Comparison of ENCODE assay signal across 9 mouse cellular contexts in the genomic region with DNA sequence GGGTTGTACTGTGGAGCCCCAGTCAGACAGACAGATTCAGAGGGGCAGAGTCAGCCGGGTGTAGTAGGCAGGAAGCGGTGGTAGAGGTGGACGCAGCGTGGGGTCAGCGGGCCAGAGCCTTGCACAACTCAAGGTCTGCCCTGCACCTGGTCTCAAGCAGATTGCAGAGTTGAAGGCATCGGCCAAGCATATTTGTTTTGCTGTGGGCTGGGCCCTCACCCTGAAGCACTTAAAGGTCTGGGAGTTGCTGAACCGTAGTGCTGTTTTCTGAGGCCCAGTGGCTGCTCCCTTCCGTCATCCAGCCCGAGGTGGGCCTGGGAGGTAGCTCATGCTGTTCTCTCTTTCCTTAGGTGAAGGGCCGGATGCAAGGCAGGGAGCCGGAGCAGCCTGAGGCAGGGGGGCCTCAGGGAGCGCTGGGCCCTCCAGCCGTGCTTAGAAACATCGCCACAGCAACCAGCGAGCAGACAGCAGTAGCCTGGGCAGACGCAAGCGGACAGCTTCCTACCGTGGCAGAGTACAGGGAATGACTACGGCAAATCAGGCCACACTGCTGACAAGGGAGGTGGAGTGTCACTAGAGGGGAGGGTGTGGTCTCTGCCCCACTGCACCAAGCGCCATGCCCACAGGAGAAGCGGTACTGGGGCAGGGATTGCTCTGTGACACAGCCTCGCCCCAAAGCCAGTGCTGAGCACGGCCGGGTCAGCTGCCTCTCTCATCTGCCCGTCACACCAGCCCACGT. TPM values are rescaled to one million over a fixed set of nuclear protein-coding genes. Genes with fewer than 3 reads are reported as not detected.
DNase-seq lines count a peak whose midpoint lies in the region; ATAC-seq and TF ChIP-seq lines count a peak whose summit lies in the region.
"Had no signal": no experiment of that assay in that cellular context is flagged by ENCODE, and none has a peak within 500 bp of the region (broad histone marks: within the 10 kb centered on the region; RNA-seq: fewer than 3 reads in every experiment).

No protein-coding gene starts in this region.

- H3K9ac ChIP-seq in kidney, embryonic 15.5 days, result no peak overlapping the region
- H3K9ac ChIP-seq in embryonic facial prominence, embryonic 13.5 days, result 0 out of 2 replicates have a peak overlapping the region, but pooled peaks have one; percentile 16
- H3K9ac ChIP-seq in lung, postnatal 0 days (replicated peaks; ENCODE audit: low read depth), result no peak overlapping the region

- no peak for TF ChIP-seq CTCF in lung, postnatal 0 days (IDR thresholded peaks at IDR 0.05)

- WGBS in kidney, embryonic 15.5 days, result 27% methylated on average over 26 of the region's 26 CpGs
- WGBS in embryonic facial prominence, embryonic 13.5 days, result 51% methylated on average over 26 of the region's 26 CpGs
- 40% methylated on average over 24 of the region's 26 CpGs for WGBS in lung, postnatal 0 days

- peak; percentile 71 for ATAC-seq in kidney, embryonic 15.5 days (replicated peaks; ENCODE audit: low FRiP score)
- no peak for ATAC-seq in embryonic facial prominence, embryonic 13.5 days (ENCODE audit: insufficient number of reproducible peaks, insufficient read depth, low FRiP score, low TSS enrichment, low read depth)
- ATAC-seq in lung, postnatal 0 days, result peak; percentile 79
- no peak for ATAC-seq in granulocyte monocyte progenitor cell, adult 5-6 weeks (replicated peaks; ENCODE audit: poor library complexity, severe bottlenecking)
- ATAC-seq: intestine, embryonic 16.5 days had no signal

- H3K27me3 ChIP-seq in kidney, embryonic 15.5 days, result peaks cover 13% of the 10 kb centered on the region
- peaks cover 5% of the 10 kb centered on the region; the same call in 1 of the 2 replicates for H3K27me3 ChIP-seq in embryonic facial prominence, embryonic 13.5 days
- H3K27me3 ChIP-seq in lung, postnatal 0 days (replicated peaks; ENCODE audit: insufficient read depth, low read length), result no peaks in the 10 kb centered on the region

- H3K27ac ChIP-seq in kidney, embryonic 15.5 days, result peak overlapping the region; percentile 75
- no peak overlapping the region for H3K27ac ChIP-seq in embryonic facial prominence, embryonic 13.5 days
- H3K27ac ChIP-seq in lung, postnatal 0 days (ENCODE audit: low read length), result peak overlapping the region; percentile 35; the same call in 1 of the 2 replicates

- H3K9me3 ChIP-seq in kidney, embryonic 15.5 days (replicated peaks), result no peaks in the 10 kb centered on the region
- H3K9me3 ChIP-seq in embryonic facial prominence, embryonic 13.5 days, result no peaks in the 10 kb centered on the region
- no peaks in the 10 kb centered on the region for H3K9me3 ChIP-seq in lung, postnatal 0 days (ENCODE audit: low read length)

- H3K4me2 ChIP-seq in kidney, embryonic 15.5 days, result peak overlapping the region; percentile 44
- no peak overlapping the region for H3K4me2 ChIP-seq in embryonic facial prominence, embryonic 13.5 days
- H3K4me2 ChIP-seq in lung, postnatal 0 days (replicated peaks; ENCODE audit: low read depth, low read length), result 0 out of 2 replicates have a peak overlapping the region, but pooled peaks have one; percentile 27

- peak overlapping the region; percentile 2; the same call in 1 of the 2 replicates for H3K4me3 ChIP-seq in kidney, embryonic 15.5 days (replicated peaks)
- H3K4me3 ChIP-seq in embryonic facial prominence, embryonic 13.5 days, result no peak overlapping the region
- no peak overlapping the region for H3K4me3 ChIP-seq in lung, postnatal 0 days (ENCODE audit: low read depth, low read length)

- H3K4me1 ChIP-seq in kidney, embryonic 15.5 days, result peaks cover 45% of the 10 kb centered on the region
- H3K4me1 ChIP-seq in embryonic facial prominence, embryonic 13.5 days, result peaks cover 16% of the 10 kb centered on the region
- H3K4me1 ChIP-seq in lung, postnatal 0 days (ENCODE audit: insufficient read depth, low read depth, low read length), result no peaks in the 10 kb centered on the region

- H3K36me3 ChIP-seq in kidney, embryonic 15.5 days, result peaks cover 5% of the 10 kb centered on the region; the same call in 1 of the 2 replicates
- H3K36me3 ChIP-seq in embryonic facial prominence, embryonic 13.5 days, result peaks cover 15% of the 10 kb centered on the region
- no peaks in the 10 kb centered on the region for H3K36me3 ChIP-seq in lung, postnatal 0 days (ENCODE audit: insufficient read depth, low read length)

- no peak for TF ChIP-seq EP300 in lung, postnatal 0 days (IDR thresholded peaks at IDR 0.05)

- DNase-seq in kidney, postnatal 36 days, result no peak
- DNase-seq in ZHBTc4 (ENCODE audit: low read depth, low spot score), result peak; percentile 16
- peak; percentile 69 for DNase-seq in lung, postnatal 0 days (ENCODE audit: low spot score)
- no peak for DNase-seq in cerebellum, adult 9-11 months
- DNase-seq in layer of hippocampus, adult 9-11 months, result no peak

RNA-seq across cellular contexts. Expression of gene Gnaz, which starts 23.8 kb away (rescaled TPM):
- 5.3 and 6.7 TPM in 2 replicates for polyA plus RNA-seq in kidney, embryonic 15.5 days (2015; fragmentation: Nextera tagmentation; extraction: Ambion mirVana)
- 3.5 and 4.1 TPM in 2 replicates for polyA plus RNA-seq in embryonic facial prominence, embryonic 13.5 days (2015; fragmentation: Nextera tagmentation; extraction: Ambion mirVana)
- 2.2 TPM in 2 replicates for polyA plus RNA-seq in lung, postnatal 0 days (2015; fragmentation: Nextera tagmentation; extraction: Ambion mirVana)
- 0.19 TPM in 2 replicates for total RNA-seq in granulocyte monocyte progenitor cell, adult 5-6 weeks (2014; fragmentation: Nextera tagmentation)
- total RNA-seq in granulocyte monocyte progenitor cell, adult 5-6 weeks (2017), result 0.30 TPM in 1 of 2 replicates, not detected in the other

RNA-seq across cellular contexts. Expression of gene Rsph14, which starts 41.6 kb away (rescaled TPM):
- not detected in 2 replicates for polyA plus RNA-seq in kidney, embryonic 15.5 days (2015; fragmentation: Nextera tagmentation; extraction: Ambion mirVana)
- 0.23 TPM in 1 of 2 replicates, not detected in the other for polyA plus RNA-seq in embryonic facial prominence, embryonic 13.5 days (2015; fragmentation: Nextera tagmentation; extraction: Ambion mirVana)
- 8.8 and 8.9 TPM in 2 replicates for polyA plus RNA-seq in lung, postnatal 0 days (2015; fragmentation: Nextera tagmentation; extraction: Ambion mirVana)
- not detected in 2 replicates for total RNA-seq in granulocyte monocyte progenitor cell, adult 5-6 weeks (2014; fragmentation: Nextera tagmentation)
- total RNA-seq in granulocyte monocyte progenitor cell, adult 5-6 weeks (2017), result not detected in 2 replicates
- polyA plus RNA-seq: intestine, embryonic 16.5 days had no signal

RNA-seq across cellular contexts. Expression of gene Rab36, which starts 46.1 kb away (rescaled TPM):
- 9.3 and 12.8 TPM in 2 replicates for polyA plus RNA-seq in kidney, embryonic 15.5 days (2015; fragmentation: Nextera tagmentation; extraction: Ambion mirVana)
- 11.7 and 12.4 TPM in 2 replicates for polyA plus RNA-seq in embryonic facial prominence, embryonic 13.5 days (2015; fragmentation: Nextera tagmentation; extraction: Ambion mirVana)
- 4.7 and 6.1 TPM in 2 replicates for polyA plus RNA-seq in lung, postnatal 0 days (2015; fragmentation: Nextera tagmentation; extraction: Ambion mirVana)
- 1.6 and 2.1 TPM in 2 replicates for total RNA-seq in granulocyte monocyte progenitor cell, adult 5-6 weeks (2014; fragmentation: Nextera tagmentation)
- 0.99 TPM in 1 of 2 replicates, not detected in the other for total RNA-seq in granulocyte monocyte progenitor cell, adult 5-6 weeks (2017)

Comparison
In these comparisons a context has a peak if more than half of its experiments do, and no peak if none do; other contexts are left out.
1. ATAC-seq: peak in kidney, embryonic 15.5 days (single experiment) and lung, postnatal 0 days (single experiment); none in embryonic facial prominence, embryonic 13.5 days (single experiment) and granulocyte monocyte progenitor cell, adult 5-6 weeks (single experiment).
2. DNase-seq: peak in ZHBTc4 (single experiment) and lung, postnatal 0 days (single experiment); none in kidney, postnatal 36 days (0 of 2), cerebellum, adult 9-11 months (single experiment) and layer of hippocampus, adult 9-11 months (single experiment).